Mouse (Mus musculus) midbrain, embryonic 15.5 days (tissue): ENCODE data around the gene Zfp507. TPM values are rescaled to one million over a fixed set of nuclear protein-coding genes. Genes with fewer than 3 reads are reported as not detected.

Source experiments
- ATAC-seq: fragments of 200-750 bp; cut with Nextera tagmentation; replicated peaks from 2 replicates; pipeline ENCODE4 v1.8.0; 2017; ENCODE audit warnings: moderate TSS enrichment
- H3K27ac ChIP-seq: fragments of 300-500 bp; sonication (generic); 2 replicates; pipeline ENCODE4 v1.5.1; 2015; ENCODE audit warnings: mild to moderate bottlenecking, inconsistent platforms
- H3K27me3 ChIP-seq: fragments of 300-500 bp; sonication (generic); replicated peaks from 2 replicates; pipeline ENCODE4 v1.6.1; 2015; ENCODE audit warnings: inconsistent platforms
- H3K36me3 ChIP-seq: fragments of 300-500 bp; sonication (generic); replicated peaks from 2 replicates; pipeline ENCODE4 v1.6.1; 2015; ENCODE audit warnings: inconsistent platforms
- H3K4me1 ChIP-seq: fragments of 300-500 bp; sonication (generic); 2 replicates; pipeline ENCODE4 v1.6.1; 2015; ENCODE audit warnings: inconsistent platforms
- H3K4me2 ChIP-seq: fragments of 300-500 bp; sonication (generic); 2 replicates; pipeline ENCODE4 v1.6.1; 2015; ENCODE audit warnings: inconsistent platforms, mild to moderate bottlenecking, moderate library complexity
- H3K4me3 ChIP-seq: fragments of 300-500 bp; sonication (generic); 2 replicates; pipeline ENCODE4 v1.5.1; 2015; ENCODE audit warnings: mild to moderate bottlenecking, inconsistent platforms
- H3K9ac ChIP-seq: fragments of 300-500 bp; sonication (generic); 2 replicates; pipeline ENCODE4 v1.6.1; 2015; ENCODE audit warnings: mild to moderate bottlenecking, inconsistent platforms
- H3K9me3 ChIP-seq: fragments of 300-500 bp; sonication (generic); 2 replicates; pipeline ENCODE4 v1.6.1; 2016; ENCODE audit warnings: inconsistent platforms
- WGBS: fragments of 180-500 bp; shearing (Covaris S2); methylation state at CpG from one replicate; pipeline ENCODE4 v1.1.7; 2015; ENCODE audit warnings: mixed read lengths; 5-methylcytosine and 5-hydroxymethylcytosine counted together
- polyA plus RNA-seq: library from polyadenylated mRNA; unstranded; fragments of >200 nt; fragmentation: Nextera tagmentation; extraction: Ambion mirVana; gene quantifications from 2 replicates; pipeline ENCODE4 v1.2.1, GENCODE M21; 2015

Gene Zfp507
- polyA plus RNA-seq, result 14.7 and 16.0 TPM in 2 replicates

DNA sequence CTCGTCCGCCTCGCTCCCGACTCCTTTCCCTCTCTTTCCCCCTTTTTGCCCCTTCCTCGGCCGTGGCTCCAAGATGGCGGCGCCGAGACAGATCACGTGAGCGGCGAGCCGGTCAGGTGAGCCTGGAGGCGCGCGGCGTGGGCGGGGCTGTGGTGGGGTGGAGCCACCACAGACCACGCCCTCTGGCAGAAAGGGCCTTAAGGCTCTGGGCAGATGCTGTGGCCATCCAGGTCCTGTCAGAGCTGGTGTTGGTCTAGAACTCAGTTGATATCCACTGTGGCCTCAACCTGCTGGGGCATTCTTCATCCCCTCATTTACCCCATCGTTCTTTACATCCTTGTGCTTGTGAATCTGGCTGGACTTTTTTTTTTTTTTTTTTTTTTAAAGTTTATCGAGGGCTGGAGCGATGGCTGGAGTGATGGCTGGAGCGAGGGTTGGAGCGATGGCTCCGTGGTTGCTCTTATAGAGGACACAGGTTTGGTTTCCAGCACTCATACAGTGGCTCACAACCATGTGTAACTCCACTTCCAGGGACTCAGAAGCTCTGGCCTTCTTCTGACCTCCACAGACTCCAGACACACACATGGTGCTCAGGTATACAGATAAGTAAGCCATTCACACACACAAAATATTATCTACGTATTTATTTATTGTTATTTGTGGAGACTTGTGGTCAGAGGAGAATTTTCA lies at the start of gene Zfp507:
Gene Zfp507 (minus strand): TSS at position 98 of the 690 bp plus-strand sequence.
- Histone ChIP-seq H3K36me3 (peaks cover 19% of the 10 kb centered on the region), H3K9me3 (no peaks in the 10 kb centered on the region), H3K27me3 (no peaks in the 10 kb centered on the region), H3K4me3 (peak within 1 kb of the TSS; percentile 98), H3K4me1 (peaks cover 12% of the 10 kb centered on the region), H3K27ac (peak within 1 kb of the TSS; percentile 90), H3K9ac (peak within 1 kb of the TSS; percentile 99), H3K4me2 (peak within 1 kb of the TSS; percentile 91)
- WGBS, result 22% methylated on average over 26 of the region's 26 CpGs
- ATAC-seq, result peak; percentile 95

DNA sequence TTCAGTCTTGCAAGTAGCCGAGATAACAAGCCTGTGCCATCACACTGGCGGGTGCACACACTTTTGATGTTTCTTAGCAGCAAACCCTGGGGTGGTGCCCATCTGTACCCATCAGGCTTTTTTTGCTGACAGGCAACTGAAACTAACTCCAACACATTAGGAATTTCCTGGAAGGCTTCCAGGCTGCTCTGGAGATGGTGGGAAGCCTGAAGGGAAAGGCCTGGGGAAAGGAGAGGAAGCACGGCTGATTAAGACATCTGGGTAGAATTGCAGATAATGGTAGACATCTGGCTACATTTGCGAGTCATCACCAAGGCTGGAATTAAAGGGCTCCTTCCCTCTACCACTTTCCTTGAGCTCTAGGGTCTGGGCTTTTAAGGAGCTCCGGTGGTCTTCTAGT lies 47.6 kb upstream of the Zfp507 start:
- no peak overlapping the region for H3K27ac ChIP-seq
- no peaks in the 10 kb centered on the region for H3K4me1 ChIP-seq
- no peaks in the 10 kb centered on the region for H3K9me3 ChIP-seq
- H3K4me3 ChIP-seq, result no peak overlapping the region
- H3K36me3 ChIP-seq, result no peaks in the 10 kb centered on the region
- H3K9ac ChIP-seq, result no peak overlapping the region
- no peaks in the 10 kb centered on the region for H3K27me3 ChIP-seq
- H3K4me2 ChIP-seq, result no peak overlapping the region
- 83% methylated on average over 5 of the region's 5 CpGs for WGBS
- no peak for ATAC-seq

DNA sequence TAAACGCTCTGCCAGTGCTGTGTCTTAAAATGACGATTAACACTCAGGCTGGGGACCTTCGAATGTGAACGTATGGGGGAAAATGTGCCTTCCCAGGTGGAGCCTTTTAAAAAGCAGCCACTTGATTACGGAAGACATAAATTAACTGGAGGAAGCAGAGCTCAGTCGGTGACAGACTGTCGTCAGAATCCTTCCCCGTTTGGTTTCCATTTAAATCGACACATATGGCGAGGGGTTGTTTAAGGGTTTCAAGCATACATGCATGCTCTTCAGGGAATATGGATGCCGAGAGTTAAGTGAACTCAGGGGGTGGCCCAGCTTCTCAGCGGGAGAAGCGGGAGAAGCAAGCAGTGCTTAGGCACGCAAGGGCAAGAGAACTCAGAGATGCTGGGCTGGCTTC lies 45.7 kb upstream of the Zfp507 start:
- no peak overlapping the region for H3K27ac ChIP-seq
- no peak for ATAC-seq
- H3K27me3 ChIP-seq, result no peaks in the 10 kb centered on the region
- H3K9me3 ChIP-seq, result no peaks in the 10 kb centered on the region
- H3K4me1 ChIP-seq, result no peaks in the 10 kb centered on the region
- no peaks in the 10 kb centered on the region for H3K36me3 ChIP-seq
- 58% methylated on average over 14 of the region's 14 CpGs for WGBS
- no peak overlapping the region for H3K9ac ChIP-seq
- H3K4me3 ChIP-seq, result no peak overlapping the region
- H3K4me2 ChIP-seq, result no peak overlapping the region

DNA sequence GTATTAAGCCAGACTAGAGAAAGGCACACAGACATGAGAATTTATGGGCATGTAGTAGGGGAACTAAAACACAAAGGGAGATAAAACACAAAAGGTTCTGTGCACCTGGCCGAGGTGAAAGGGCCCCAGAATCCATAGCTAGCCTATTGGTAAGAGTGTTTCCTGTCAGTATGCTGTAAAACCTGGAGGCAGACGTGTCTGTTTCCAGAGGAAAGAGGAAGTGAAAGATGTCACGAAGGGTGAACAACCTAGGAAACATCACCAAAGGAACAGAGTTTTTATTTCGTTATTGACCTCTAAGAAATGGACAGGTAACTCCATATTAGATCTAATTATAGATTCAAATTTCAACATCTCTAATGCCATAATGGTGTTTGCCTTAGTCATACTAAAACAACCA lies 37.7 kb upstream of the Zfp507 start:
- 77% methylated on average over 4 of the region's 4 CpGs for WGBS

DNA sequence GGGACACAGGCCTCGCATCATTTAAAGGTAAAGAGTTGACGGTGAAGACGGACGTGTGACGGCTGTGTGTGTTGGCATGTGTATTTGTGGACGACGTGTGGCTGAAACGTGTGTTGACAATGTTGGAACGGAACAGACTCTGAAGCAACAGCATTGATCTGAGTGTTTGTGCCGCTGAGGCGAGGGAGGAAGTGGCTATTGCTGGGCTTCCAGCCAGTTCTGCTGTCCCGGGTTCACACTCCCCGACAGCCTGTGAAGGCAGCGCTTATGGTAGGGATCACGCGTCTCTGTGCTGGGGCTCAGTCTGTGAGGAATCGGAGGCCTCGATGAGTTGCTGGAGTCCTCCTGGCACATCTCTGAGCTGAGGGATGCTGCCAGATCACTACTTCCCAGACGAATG lies 34.0 kb upstream of the Zfp507 start:
- Histone ChIP-seq H3K4me1 (peaks cover 8% of the 10 kb centered on the region; the same call in 1 of the 2 replicates), H3K36me3 (no peaks in the 10 kb centered on the region), H3K9ac (no peak overlapping the region), H3K27ac (no peak overlapping the region), H3K9me3 (no peaks in the 10 kb centered on the region), H3K4me2 (no peak overlapping the region), H3K27me3 (no peaks in the 10 kb centered on the region), H3K4me3 (no peak overlapping the region)
- ATAC-seq, result no peak
- 80% methylated on average over 19 of the region's 19 CpGs for WGBS

More for the DNA sequence above, 37.7 kb upstream of the Zfp507 start:
- Histone ChIP-seq H3K27ac (no peak overlapping the region), H3K4me3 (no peak overlapping the region), H3K4me2 (no peak overlapping the region), H3K9me3 (no peaks in the 10 kb centered on the region), H3K9ac (no peak overlapping the region), H3K36me3 (no peaks in the 10 kb centered on the region), H3K4me1 (peaks cover 8% of the 10 kb centered on the region; the same call in 1 of the 2 replicates), H3K27me3 (no peaks in the 10 kb centered on the region)
- no peak for ATAC-seq

DNA sequence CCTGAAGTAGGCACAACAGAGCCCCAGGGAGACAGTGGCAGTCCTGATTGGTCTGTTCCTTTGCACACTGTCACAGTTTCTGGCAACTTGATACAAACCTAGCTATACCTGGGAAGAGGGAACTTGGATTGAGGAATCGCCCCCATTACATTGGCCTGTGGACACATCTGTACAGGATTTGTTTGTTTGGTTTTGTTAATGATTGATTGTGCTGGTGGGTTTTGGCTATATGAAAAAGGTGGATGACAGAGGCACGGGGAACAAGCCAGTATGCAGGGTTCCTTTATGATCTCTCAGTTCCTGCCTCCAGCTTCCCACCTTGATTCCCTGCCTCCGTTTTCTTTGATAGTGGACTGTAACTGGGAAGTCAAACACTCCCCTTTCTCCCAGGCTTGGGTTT lies 33.6 kb upstream of the Zfp507 start:
- no peak for ATAC-seq
- no peak overlapping the region for H3K9ac ChIP-seq
- no peaks in the 10 kb centered on the region for H3K36me3 ChIP-seq
- no peak overlapping the region for H3K4me3 ChIP-seq
- H3K4me2 ChIP-seq, result no peak overlapping the region
- 95% methylated on average over 3 of the region's 3 CpGs for WGBS
- no peak overlapping the region for H3K27ac ChIP-seq
- H3K9me3 ChIP-seq, result no peaks in the 10 kb centered on the region
- H3K4me1 ChIP-seq, result peaks cover 8% of the 10 kb centered on the region; the same call in 1 of the 2 replicates
- H3K27me3 ChIP-seq, result no peaks in the 10 kb centered on the region

DNA sequence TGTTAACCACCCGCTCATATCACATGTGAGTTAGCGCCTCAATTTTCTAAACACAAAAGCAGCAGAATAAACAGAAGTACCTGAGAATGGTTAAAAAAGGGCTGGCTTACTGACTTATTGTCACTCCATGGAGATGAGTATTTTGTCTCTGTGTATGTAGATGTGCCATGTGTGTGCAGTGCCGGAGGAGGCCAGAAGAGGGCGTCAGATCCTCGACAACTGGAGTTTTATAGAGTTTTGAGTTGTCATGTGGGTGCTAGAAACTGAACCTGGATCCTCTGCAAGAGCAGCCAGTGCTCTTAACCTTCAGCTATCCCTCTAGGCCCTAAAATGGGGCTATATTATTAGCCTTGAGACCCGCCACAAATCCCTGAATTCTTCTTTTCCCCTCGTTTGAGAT lies 27.3 kb upstream of the Zfp507 start:
- no peak for ATAC-seq
- WGBS, result 87% methylated on average over 7 of the region's 7 CpGs
- H3K27ac ChIP-seq, result no peak overlapping the region
- no peaks in the 10 kb centered on the region for H3K27me3 ChIP-seq
- no peaks in the 10 kb centered on the region for H3K4me1 ChIP-seq
- H3K9me3 ChIP-seq, result no peaks in the 10 kb centered on the region
- no peak overlapping the region for H3K4me3 ChIP-seq
- no peak overlapping the region for H3K9ac ChIP-seq
- no peak overlapping the region for H3K4me2 ChIP-seq
- H3K36me3 ChIP-seq, result no peaks in the 10 kb centered on the region

DNA sequence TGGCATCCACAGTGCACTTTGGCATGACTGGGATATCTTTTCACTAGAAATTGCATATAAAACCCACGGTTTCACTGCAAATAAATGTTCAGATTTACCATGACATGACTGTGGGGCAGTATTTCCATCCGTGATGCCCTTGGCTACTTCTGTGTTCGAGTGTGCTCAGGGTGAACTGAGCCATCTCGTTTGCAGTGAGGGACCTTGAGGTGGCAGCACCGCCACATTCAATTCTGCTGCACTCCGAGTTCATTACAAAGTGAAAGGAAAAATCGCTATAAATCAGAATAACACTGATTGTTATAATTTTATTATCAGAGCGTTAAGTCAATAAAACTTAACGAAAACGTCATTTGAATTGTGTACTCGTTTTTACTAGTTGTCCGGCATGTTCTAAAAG lies 21.1 kb upstream of the Zfp507 start:
- no peak for ATAC-seq
- no peak overlapping the region for H3K4me2 ChIP-seq
- no peak overlapping the region for H3K9ac ChIP-seq
- H3K9me3 ChIP-seq, result no peaks in the 10 kb centered on the region
- no peaks in the 10 kb centered on the region for H3K27me3 ChIP-seq
- no peaks in the 10 kb centered on the region for H3K4me1 ChIP-seq
- WGBS, result 78% methylated on average over 12 of the region's 12 CpGs
- H3K27ac ChIP-seq, result no peak overlapping the region
- no peaks in the 10 kb centered on the region for H3K36me3 ChIP-seq
- no peak overlapping the region for H3K4me3 ChIP-seq

DNA sequence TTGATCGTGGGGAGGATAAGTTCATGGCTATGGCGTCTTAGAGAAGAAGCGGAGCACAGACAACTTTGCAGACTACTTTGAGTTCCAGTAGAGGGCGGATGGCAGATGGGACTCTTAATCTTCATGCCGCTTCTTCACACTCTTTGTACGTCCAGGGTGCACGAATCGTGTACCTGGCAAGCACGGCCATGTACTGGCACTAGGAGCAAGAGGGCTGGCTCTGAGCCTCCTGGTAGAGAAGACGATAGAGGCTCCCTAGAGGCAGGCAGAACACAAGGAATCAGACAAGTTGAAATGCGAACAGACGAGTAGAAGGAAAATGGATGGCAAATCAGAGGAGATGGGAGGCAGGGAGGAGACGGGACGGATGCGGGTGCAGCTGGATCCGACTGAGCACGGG lies 19.5 kb upstream of the Zfp507 start:
- no peaks in the 10 kb centered on the region for H3K9me3 ChIP-seq
- H3K4me2 ChIP-seq, result no peak overlapping the region
- H3K4me3 ChIP-seq, result no peak overlapping the region
- no peak overlapping the region for H3K9ac ChIP-seq
- no peaks in the 10 kb centered on the region for H3K27me3 ChIP-seq
- no peak for ATAC-seq
- 89% methylated on average over 17 of the region's 17 CpGs for WGBS
- no peaks in the 10 kb centered on the region for H3K4me1 ChIP-seq
- no peak overlapping the region for H3K27ac ChIP-seq
- no peaks in the 10 kb centered on the region for H3K36me3 ChIP-seq

DNA sequence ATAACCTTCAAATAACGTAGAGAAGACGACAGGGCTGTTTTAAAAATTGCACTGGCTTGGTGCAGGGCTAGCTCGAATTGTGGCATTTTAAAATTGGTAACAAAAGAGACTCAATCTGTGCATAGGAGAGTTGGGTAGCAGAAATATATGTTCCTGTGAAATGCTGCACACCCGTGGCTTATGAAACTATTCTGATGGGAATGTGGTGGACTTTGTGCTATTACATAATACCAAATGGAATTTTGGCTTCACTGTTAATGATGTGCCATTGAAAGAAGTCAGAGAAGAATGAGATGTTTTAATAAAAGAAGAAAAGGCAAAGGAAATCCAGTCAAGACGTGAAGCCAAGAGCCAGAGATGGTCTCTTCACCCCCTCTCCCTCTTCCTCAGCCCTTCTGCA lies 18.6 kb upstream of the Zfp507 start:
- Histone ChIP-seq H3K27ac (no peak overlapping the region), H3K4me1 (no peaks in the 10 kb centered on the region), H3K36me3 (no peaks in the 10 kb centered on the region), H3K4me2 (no peak overlapping the region), H3K4me3 (no peak overlapping the region), H3K9me3 (no peaks in the 10 kb centered on the region), H3K27me3 (no peaks in the 10 kb centered on the region), H3K9ac (no peak overlapping the region)
- WGBS, result 84% methylated on average over 5 of the region's 5 CpGs
- ATAC-seq, result no peak

DNA sequence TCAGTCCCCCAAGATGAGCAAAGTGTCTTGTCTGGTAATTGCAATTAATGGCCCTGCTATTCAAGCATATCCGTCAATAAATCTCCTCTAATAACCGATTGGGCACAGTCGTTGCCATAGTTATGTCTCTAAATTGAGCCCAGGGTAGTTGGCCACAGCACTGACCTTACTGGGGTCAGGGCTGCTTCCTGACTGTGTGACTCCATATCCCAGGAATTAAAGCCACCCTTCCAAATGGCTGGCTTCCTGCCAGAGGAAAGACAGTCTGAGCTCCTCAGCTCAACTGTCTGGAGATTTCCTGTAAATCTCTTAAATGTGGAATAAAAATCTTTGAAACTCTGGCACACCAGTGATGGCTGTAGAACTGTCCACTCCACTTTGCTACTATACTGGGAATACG lies 16.7 kb upstream of the Zfp507 start:
- Histone ChIP-seq H3K9ac (no peak overlapping the region), H3K9me3 (no peaks in the 10 kb centered on the region), H3K27me3 (no peaks in the 10 kb centered on the region), H3K4me3 (no peak overlapping the region), H3K4me2 (no peak overlapping the region), H3K36me3 (no peaks in the 10 kb centered on the region), H3K27ac (no peak overlapping the region), H3K4me1 (no peaks in the 10 kb centered on the region)
- ATAC-seq, result no peak
- 78% methylated on average over 4 of the region's 4 CpGs for WGBS

DNA sequence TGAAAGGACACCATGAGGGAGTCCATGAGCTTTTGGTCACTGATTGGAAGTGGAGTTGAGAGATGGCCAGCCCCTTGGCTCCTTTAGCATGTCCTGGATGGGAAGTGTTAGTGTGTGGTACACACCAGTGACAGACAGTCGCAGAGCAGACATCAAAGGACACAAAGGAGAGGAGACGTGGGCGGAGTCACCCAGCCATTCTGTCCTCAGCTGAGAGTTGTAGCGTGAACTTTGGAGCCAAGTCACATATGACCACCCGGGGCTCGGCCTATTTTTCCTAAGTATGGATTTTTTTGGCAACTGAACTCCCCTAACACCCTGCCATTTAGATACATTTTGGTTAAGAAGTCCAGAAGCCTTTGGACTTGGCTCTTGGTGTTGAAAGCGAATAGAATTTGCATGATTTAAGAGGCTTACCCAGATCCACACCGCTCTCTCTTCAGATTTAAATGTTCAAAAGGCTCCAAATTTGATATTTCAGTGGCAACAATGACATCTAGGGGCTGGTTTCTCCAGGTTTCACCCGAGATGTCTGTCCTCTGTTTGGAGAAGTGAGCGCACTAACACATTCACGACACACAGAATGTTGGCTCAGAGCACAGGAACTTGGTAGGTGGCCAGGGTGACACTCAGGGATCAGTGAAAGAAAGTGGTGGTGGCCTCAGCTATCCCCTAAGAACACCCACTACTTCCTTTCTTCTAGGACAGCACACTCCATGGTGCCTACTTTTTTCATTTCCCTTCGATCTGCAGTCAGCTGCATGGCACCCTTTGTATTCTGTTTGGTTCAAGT lies 12.2 kb upstream of the Zfp507 start:
- Histone ChIP-seq H3K27me3 (no peaks in the 10 kb centered on the region), H3K4me1 (no peaks in the 10 kb centered on the region), H3K9ac (no peak overlapping the region), H3K4me2 (no peak overlapping the region), H3K4me3 (no peak overlapping the region), H3K9me3 (no peaks in the 10 kb centered on the region), H3K27ac (no peak overlapping the region), H3K36me3 (no peaks in the 10 kb centered on the region)
- no peak for ATAC-seq
- WGBS, result 79% methylated on average over 12 of the region's 12 CpGs

DNA sequence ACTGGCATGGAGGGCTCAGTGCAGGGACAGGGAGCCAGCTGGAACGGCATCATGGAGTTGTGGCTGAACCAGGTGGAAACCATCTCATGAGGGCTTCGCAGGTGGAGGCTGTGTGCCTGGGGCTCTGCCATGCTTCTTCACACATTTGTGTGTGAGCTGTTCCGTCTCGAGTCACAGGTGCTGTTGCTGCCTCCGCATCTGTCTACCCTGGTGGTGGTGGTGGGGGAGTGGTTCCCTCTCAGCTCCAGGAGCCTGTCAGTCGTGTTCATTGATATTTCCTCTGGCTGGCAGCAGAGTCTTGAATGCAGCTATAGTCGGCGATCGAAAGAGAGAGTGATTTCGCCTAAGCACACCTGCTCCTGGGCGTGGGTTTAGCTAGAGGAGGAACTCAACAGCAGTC lies 10.5 kb upstream of the Zfp507 start:
- 87% methylated on average over 11 of the region's 11 CpGs for WGBS

More for the DNA sequence above, 10.5 kb upstream of the Zfp507 start:
- no peaks in the 10 kb centered on the region for H3K27me3 ChIP-seq
- H3K9ac ChIP-seq, result no peak overlapping the region
- H3K36me3 ChIP-seq, result no peaks in the 10 kb centered on the region
- no peak overlapping the region for H3K4me3 ChIP-seq
- ATAC-seq, result no peak
- no peak overlapping the region for H3K4me2 ChIP-seq
- H3K9me3 ChIP-seq, result no peaks in the 10 kb centered on the region
- H3K27ac ChIP-seq, result no peak overlapping the region
- no peaks in the 10 kb centered on the region for H3K4me1 ChIP-seq
